Mouse (Mus musculus) left cerebral cortex, postnatal 36 days (tissue): ENCODE results near the gene Selenov. TPM values are rescaled to one million over a fixed set of nuclear protein-coding genes. Genes with fewer than 3 reads are reported as not detected.
"Not testable (repeated sequence)": the region's sequence is repeated elsewhere in the genome, so short reads cannot be mapped to it uniquely, and the experiment has no call there.

ENCODE experiments used
- DNase-seq, 2 experiments: peaks; one replicate each; pipeline ENCODE4 v3.0.0; 2021 to 2022; ENCODE audit warnings: low spot score in 2 of 2, mixed read lengths in 1 of 2
- intact Hi-C: fragments of 180-260 bp; cut with DNase I; formaldehyde crosslinking; loops from one replicate; pipeline ENCODE4 v1.15.1; 2025
- total RNA-seq, 2 experiments: library from RNA; stranded (reverse); gene quantifications; 2 replicates each; pipeline ENCODE4 v1.2.3; 2021

Gene Selenov
- total RNA-seq, 2 experiments from 2014 or later: 0.43 to 0.44 TPM

GRCm38 (mm10) chr7:28251976-28252375 lies 39.0 kb downstream of the Selenov start:
- intact Hi-C loops: no loop called here
- no peak for DNase-seq

- intact Hi-C loops: no loop called here
- DNase-seq: no peak
These were observed 42.0 kb downstream of the Selenov start for GRCm38 (mm10) chr7:28248957-28249356.

- intact Hi-C loops, DNase-seq: not testable (repeated sequence)
These were observed 47.0 kb downstream of the Selenov start for GRCm38 (mm10) chr7:28243943-28244342.

Other genes with a start within 250 kb of the Selenov start
- 100 to 1,000 TPM; 120 to 132 TPM for gene Psmc4, start 241.1 kb downstream of the Selenov start, total RNA-seq
- gene Fcgbp, start 219.9 kb downstream of the Selenov start, total RNA-seq: under 1 TPM; 0.20 to 0.32 TPM
- under 1 TPM; 0.07 TPM for gene 9530053A07Rik, start 161.7 kb downstream of the Selenov start, total RNA-seq
- 10 to 100 TPM; 50.3 to 54.8 TPM for gene Fbl, start 121.5 kb downstream of the Selenov start, total RNA-seq
- 10 to 100 TPM; 46.7 to 54.8 TPM for gene Dyrk1b, start 111.7 kb downstream of the Selenov start, total RNA-seq
- gene Eid2, start 23.3 kb downstream of the Selenov start, total RNA-seq: 10 to 100 TPM; 59.9 to 66.6 TPM
- gene Eid2b, start 13.4 kb downstream of the Selenov start, total RNA-seq: 10 to 100 TPM; 33.3 to 37.8 TPM
- gene Dll3, start 11.1 kb upstream of the Selenov start, total RNA-seq: 1 to 10 TPM; 1.4 to 1.8 TPM
- 10 to 100 TPM; 44.1 to 46.3 TPM for gene Timm50, start 20.9 kb upstream of the Selenov start, total RNA-seq
- 100 to 1,000 TPM; 120 to 122 TPM for gene Supt5, start 47.6 kb upstream of the Selenov start, total RNA-seq
- 100 to 1,000 TPM; 425 to 456 TPM for gene Rps16, start 59.5 kb upstream of the Selenov start, total RNA-seq
- gene Plekhg2, start 81.4 kb upstream of the Selenov start, total RNA-seq: 1 to 10 TPM; 6.2 to 9.7 TPM
- 1 to 10 TPM; 2.6 to 3.3 TPM for gene Zfp36, start 89.1 kb upstream of the Selenov start, total RNA-seq
- 10 to 100 TPM; 17.9 to 21.3 TPM for gene Med29, start 101.5 kb upstream of the Selenov start, total RNA-seq
- gene Paf1, start 101.8 kb upstream of the Selenov start, total RNA-seq: 10 to 100 TPM; 59.0 to 72.1 TPM
- gene Gmfg, start 146.3 kb upstream of the Selenov start, total RNA-seq: 1 to 10 TPM; 1.3 to 2.0 TPM
- 10 to 100 TPM; 85.9 to 93.8 TPM for gene Lrfn1, start 160.8 kb upstream of the Selenov start, total RNA-seq
- not detected for gene Ifnl2, start 219.3 kb upstream of the Selenov start, total RNA-seq
- gene Ifnl3, start 231.7 kb upstream of the Selenov start, total RNA-seq: not detected
- gene Sycn, start 249.7 kb upstream of the Selenov start, total RNA-seq: not detected